Mouse (Mus musculus) embryonic facial prominence, embryonic 15.5 days (tissue): ENCODE results near the gene Romo1. TPM values are rescaled to one million over a fixed set of nuclear protein-coding genes. Genes with fewer than 3 reads are reported as not detected.
A peak's percentile ranks its signal among the peaks of the same experiment; 100 is the strongest.
"Not testable (repeated sequence)": the region's sequence is repeated elsewhere in the genome, so short reads cannot be mapped to it uniquely, and the experiment has no call there.

Experiments used
- ATAC-seq: fragments of 200-750 bp; cut with Nextera tagmentation; 2 replicates; pipeline ENCODE4 v1.8.0; 2017; ENCODE audit warnings: low read depth, moderate TSS enrichment; ENCODE audit not compliant: insufficient number of reproducible peaks, low FRiP score, low TSS enrichment
- H3K27ac ChIP-seq: fragments of 300-500 bp; sonication (generic); replicated peaks from 2 replicates; pipeline ENCODE4 v1.5.1; 2015; ENCODE audit warnings: mild to moderate bottlenecking, inconsistent platforms
- H3K27me3 ChIP-seq: fragments of 300-500 bp; sonication (generic); 2 replicates; pipeline ENCODE4 v1.6.1; 2015; ENCODE audit warnings: inconsistent platforms
- H3K36me3 ChIP-seq: fragments of 300-500 bp; sonication (generic); 2 replicates; pipeline ENCODE4 v1.6.1; 2015; ENCODE audit warnings: mild to moderate bottlenecking, inconsistent platforms
- H3K4me1 ChIP-seq: fragments of 300-500 bp; sonication (generic); 2 replicates; pipeline ENCODE4 v1.6.1; 2015; ENCODE audit warnings: inconsistent platforms
- H3K4me2 ChIP-seq: fragments of 300-500 bp; sonication (generic); replicated peaks from 2 replicates; pipeline ENCODE4 v1.6.1; 2015; ENCODE audit warnings: mild to moderate bottlenecking, inconsistent platforms
- H3K4me3 ChIP-seq: fragments of 300-500 bp; sonication (generic); replicated peaks from 2 replicates; pipeline ENCODE4 v1.5.1; 2015; ENCODE audit warnings: mild to moderate bottlenecking, inconsistent platforms
- H3K9ac ChIP-seq: fragments of 300-500 bp; sonication (generic); 2 replicates; pipeline ENCODE4 v1.6.1; 2015; ENCODE audit warnings: inconsistent platforms
- H3K9me3 ChIP-seq: fragments of 300-500 bp; sonication (generic); replicated peaks from 2 replicates; pipeline ENCODE4 v1.6.1; 2016; ENCODE audit warnings: inconsistent platforms
- WGBS: fragments of 180-500 bp; shearing (Covaris S2); methylation state at CpG from one replicate; pipeline ENCODE4 v1.1.7; 2015; 5-methylcytosine and 5-hydroxymethylcytosine counted together
- polyA plus RNA-seq: library from polyadenylated mRNA; unstranded; fragments of >200 nt; fragmentation: Nextera tagmentation; extraction: Ambion mirVana; gene quantifications from 2 replicates; pipeline ENCODE4 v1.2.1, GENCODE M21; 2015

The Romo1 gene
- polyA plus RNA-seq, 1 experiment from 2014 or later: 389 TPM

GRCm38 (mm10) chr2:156180094-156180821, 36.4 kb downstream of the Romo1 start, which contains the start of gene Rbm39:
Gene Rbm39, minus strand, starts transcription at chr2:156180238.
- peaks cover 23% of the 10 kb centered on the region for H3K4me1 ChIP-seq
- WGBS: 0% methylated on average over 47 of the region's 47 CpGs
- no peaks in the 10 kb centered on the region for H3K27me3 ChIP-seq
- peaks cover 19% of the 10 kb centered on the region for H3K36me3 ChIP-seq
- H3K4me3 ChIP-seq: peak within 1 kb of the TSS; percentile 97
- H3K9me3 ChIP-seq: no peaks in the 10 kb centered on the region
- H3K27ac ChIP-seq: peak within 1 kb of the TSS; percentile 96
- peak within 1 kb of the TSS; percentile 100 for H3K9ac ChIP-seq
- peak within 1 kb of the TSS; percentile 60 for H3K4me2 ChIP-seq
- peak; percentile 97 for ATAC-seq

GRCm38 (mm10) chr2:156180824-156181590, 37.2 kb downstream of the Romo1 start:
- Histone ChIP-seq H3K4me1 (peaks cover 21% of the 10 kb centered on the region), H3K36me3 (peaks cover 14% of the 10 kb centered on the region), H3K27me3 (no peaks in the 10 kb centered on the region), H3K4me3 (peak overlapping the region; percentile 97), H3K4me2 (peak overlapping the region; percentile 59), H3K9me3 (no peaks in the 10 kb centered on the region), H3K9ac (peak overlapping the region; percentile 80), H3K27ac (peak overlapping the region; percentile 94)
- no peak for ATAC-seq
- WGBS: 10% methylated on average over 8 of the region's 8 CpGs

- Histone ChIP-seq H3K9me3 (no peaks in the 10 kb centered on the region), H3K4me3 (no peak overlapping the region), H3K4me1 (peaks cover 21% of the 10 kb centered on the region), H3K27me3 (no peaks in the 10 kb centered on the region), H3K36me3 (peaks cover 14% of the 10 kb centered on the region), H3K4me2 (no peak overlapping the region), H3K9ac (no peak overlapping the region), H3K27ac (no peak overlapping the region)
- 69% methylated on average over 2 of the region's 2 CpGs for whole genome bisulfite sequencing
- no peak for ATAC-seq
These were observed 37.8 kb downstream of the Romo1 start for GRCm38 (mm10) chr2:156181592-156181991.

GRCm38 (mm10) chr2:156189241-156189640, 45.4 kb downstream of the Romo1 start:
- not testable (repeated sequence) for H3K4me1 ChIP-seq, H3K4me2 ChIP-seq, H3K4me3 ChIP-seq, H3K27ac ChIP-seq, H3K9ac ChIP-seq, ATAC-seq, H3K36me3 ChIP-seq, H3K27me3 ChIP-seq, H3K9me3 ChIP-seq
- WGBS: 77% methylated on average over 7 of the region's 7 CpGs

- no peaks in the 10 kb centered on the region for H3K36me3 ChIP-seq
- no peak overlapping the region for H3K9ac ChIP-seq
- no peak overlapping the region for H3K27ac ChIP-seq
- 82% methylated on average over 14 of the region's 14 CpGs for WGBS
- no peaks in the 10 kb centered on the region for H3K4me1 ChIP-seq
- H3K4me2 ChIP-seq: no peak overlapping the region
- H3K9me3 ChIP-seq: no peaks in the 10 kb centered on the region
- no peak overlapping the region for H3K4me3 ChIP-seq
- H3K27me3 ChIP-seq: no peaks in the 10 kb centered on the region
- no peak for ATAC-seq
These were observed 46.4 kb downstream of the Romo1 start for GRCm38 (mm10) chr2:156190004-156190896.

GRCm38 (mm10) chr2:156191540-156191939, 47.7 kb downstream of the Romo1 start:
- H3K27ac ChIP-seq: no peak overlapping the region
- ATAC-seq: no peak
- no peak overlapping the region for H3K4me3 ChIP-seq
- no peaks in the 10 kb centered on the region for H3K9me3 ChIP-seq
- H3K4me1 ChIP-seq: peaks cover 6% of the 10 kb centered on the region; the same call in 1 of the 2 replicates
- no peak overlapping the region for H3K9ac ChIP-seq
- no peaks in the 10 kb centered on the region for H3K36me3 ChIP-seq
- no peak overlapping the region for H3K4me2 ChIP-seq
- 89% methylated on average over 2 of the region's 2 CpGs for WGBS
- no peaks in the 10 kb centered on the region for H3K27me3 ChIP-seq

- no peak for ATAC-seq
- Histone ChIP-seq H3K9ac (no peak overlapping the region), H3K4me1 (peaks cover 6% of the 10 kb centered on the region; the same call in 1 of the 2 replicates), H3K36me3 (no peaks in the 10 kb centered on the region), H3K9me3 (no peaks in the 10 kb centered on the region), H3K27ac (no peak overlapping the region), H3K4me3 (no peak overlapping the region), H3K4me2 (no peak overlapping the region), H3K27me3 (no peaks in the 10 kb centered on the region)
- 84% methylated on average over 2 of the region's 2 CpGs for WGBS
These were observed 48.2 kb downstream of the Romo1 start for GRCm38 (mm10) chr2:156192068-156192467.

GRCm38 (mm10) chr2:156193066-156193862, 49.4 kb downstream of the Romo1 start:
- Histone ChIP-seq H3K27ac (no peak overlapping the region), H3K27me3 (no peaks in the 10 kb centered on the region), H3K9me3 (no peaks in the 10 kb centered on the region), H3K36me3 (no peaks in the 10 kb centered on the region), H3K4me1 (peaks cover 13% of the 10 kb centered on the region), H3K4me3 (no peak overlapping the region), H3K9ac (no peak overlapping the region), H3K4me2 (no peak overlapping the region)
- 49% methylated on average over 3 of the region's 3 CpGs for WGBS
- ATAC-seq: no peak

GRCm38 (mm10) chr2:156194571-156194970, 50.7 kb downstream of the Romo1 start:
- peaks cover 24% of the 10 kb centered on the region for H3K4me1 ChIP-seq
- no peak overlapping the region for H3K27ac ChIP-seq
- H3K4me3 ChIP-seq: no peak overlapping the region
- no peak for ATAC-seq
- H3K4me2 ChIP-seq: no peak overlapping the region
- no peaks in the 10 kb centered on the region for H3K9me3 ChIP-seq
- H3K36me3 ChIP-seq: no peaks in the 10 kb centered on the region
- no peak overlapping the region for H3K9ac ChIP-seq
- no peaks in the 10 kb centered on the region for H3K27me3 ChIP-seq
